Mouse (Mus musculus): ENCODE measurements around the gene Ttyh3.

DNA sequence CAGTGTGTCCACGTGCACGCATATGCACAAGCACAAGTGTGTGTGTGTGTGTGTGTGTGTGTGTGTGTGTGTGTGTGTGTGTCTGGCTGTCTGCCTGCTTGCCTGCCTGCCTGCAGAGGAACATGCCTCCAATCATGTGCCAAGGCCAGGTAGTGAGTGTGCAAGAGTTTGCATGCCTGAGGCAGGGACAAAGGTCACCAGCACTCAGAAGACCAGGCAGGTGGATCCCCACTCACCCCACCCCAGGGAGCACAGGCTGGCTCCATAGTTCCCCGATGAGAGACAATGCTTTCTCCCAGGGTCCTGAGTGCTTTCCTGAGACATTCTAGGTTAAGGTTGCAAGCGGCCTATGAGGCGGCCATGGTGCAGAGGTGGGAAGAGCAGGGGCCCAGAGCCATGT is 24.6 kb downstream of the Ttyh3 start:
- TF ChIP-seq CTCF (IDR thresholded peaks at IDR 0.05 in 2 of 3, conservative IDR thresholded peaks at IDR 0.05 in 1 of 3; ENCODE audit: control insufficient read depth in 1 of 3, insufficient read depth in 1 of 3, low read depth in 2 of 3, low read length in 3 of 3, poor library complexity in 1 of 3, severe bottlenecking in 1 of 3) (no peak), SMC3 (IDR thresholded peaks at IDR 0.05; ENCODE audit: low read depth, low read length) (no peak), BHLHE40 (IDR thresholded peaks at IDR 0.05; ENCODE audit: borderline replicate concordance, low read depth, low read length) (no peak), GATA1 (IDR thresholded peaks at IDR 0.05; ENCODE audit: low read depth, low read length) (no peak), KAT2A (conservative IDR thresholded peaks at IDR 0.05; ENCODE audit: low read depth, low read length) (no peak), NRF1 (IDR thresholded peaks at IDR 0.05; ENCODE audit: insufficient read depth, low read depth, low read length, poor library complexity, severe bottlenecking) (no peak)
